Mouse (Mus musculus) limb, embryonic 14.5 days (tissue): Measurements from ENCODE around the gene Ubald2. TPM values are rescaled to one million over a fixed set of nuclear protein-coding genes. Genes with fewer than 3 reads are reported as not detected.

Experiments used
- ATAC-seq: fragments of 200-750 bp; cut with Nextera tagmentation; 2 replicates; pipeline ENCODE4 v1.8.0; 2017; ENCODE audit warnings: low read depth, moderate number of reproducible peaks, moderate TSS enrichment; ENCODE audit not compliant: low FRiP score
- DNase-seq: peaks from one replicate; pipeline ENCODE4 v3.0.0-alpha.2; 2015; ENCODE audit warnings: low spot score
- H3K27ac ChIP-seq: fragments of 300-500 bp; sonication (generic); replicated peaks from 2 replicates; pipeline ENCODE4 v1.5.1; 2014; ENCODE audit warnings: low read depth, mild to moderate bottlenecking, low read length, moderate library complexity, mixed read lengths
- H3K27me3 ChIP-seq: fragments of 300-500 bp; sonication (generic); 2 replicates; pipeline ENCODE4 v1.6.1; 2014; ENCODE audit warnings: low read length, mixed read lengths; ENCODE audit not compliant: control insufficient read depth, insufficient read depth
- H3K36me3 ChIP-seq: fragments of 300-500 bp; sonication (generic); 2 replicates; pipeline ENCODE4 v1.6.1; 2014; ENCODE audit warnings: mild to moderate bottlenecking, low read length, moderate library complexity, mixed read lengths; ENCODE audit not compliant: control insufficient read depth, insufficient read depth
- H3K4me1 ChIP-seq: fragments of 300-500 bp; sonication (generic); 2 replicates; pipeline ENCODE4 v1.6.1; 2014; ENCODE audit warnings: antibody characterized with exemption, low read length, mixed read lengths; ENCODE audit not compliant: control insufficient read depth, insufficient read depth
- H3K4me2 ChIP-seq: fragments of 300-500 bp; sonication (generic); replicated peaks from 2 replicates; pipeline ENCODE4 v1.6.1; 2014; ENCODE audit warnings: low read depth, mild to moderate bottlenecking, low read length, moderate library complexity; ENCODE audit not compliant: severe bottlenecking
- H3K4me3 ChIP-seq: fragments of 300-500 bp; sonication (generic); replicated peaks from 2 replicates; pipeline ENCODE4 v1.5.1; 2014; ENCODE audit warnings: low read length
- H3K9ac ChIP-seq: fragments of 300-500 bp; sonication (generic); 2 replicates; pipeline ENCODE4 v1.6.1; 2014; ENCODE audit warnings: mild to moderate bottlenecking, low read depth, low read length, moderate library complexity; ENCODE audit not compliant: severe bottlenecking
- H3K9me3 ChIP-seq: fragments of 300-500 bp; sonication (generic); 2 replicates; pipeline ENCODE4 v1.6.1; 2016; ENCODE audit warnings: low read length; ENCODE audit not compliant: control insufficient read depth
- POLR2A ChIP-seq: fragments of 200-500 bp; IDR thresholded peaks from 2 replicates; pipeline ENCODE4 v1.8.0; 2012; ENCODE audit warnings: inconsistent platforms, mild to moderate bottlenecking, moderate library complexity, borderline replicate concordance; ENCODE audit not compliant: insufficient read depth, insufficient read length; ENCODE audit errors: extremely low read depth
- WGBS: fragments of 180-500 bp; shearing (Covaris S2); extraction: QIAGEN DNeasy Blood & Tissue Kit; methylation state at CpG from one replicate; pipeline ENCODE4 v1.1.7; 2014; 5-methylcytosine and 5-hydroxymethylcytosine counted together
- polyA plus RNA-seq, 2 experiments: library from polyadenylated mRNA; depleted of rRNA in 1 of 2; stranded (reverse) in 1 of 2; unstranded in 1 of 2; fragments of >200 nt; fragmentation: Nextera tagmentation in 1 of 2; extraction: Ambion mirVana in 1 of 2; gene quantifications; 2 replicates each; pipeline versions ENCODE4 v1.2.1 to v1.2.3; 2012 to 2014

The Ubald2 gene
- polyA plus RNA-seq, 2 experiments = 46.2 to 131 TPM

DNA sequence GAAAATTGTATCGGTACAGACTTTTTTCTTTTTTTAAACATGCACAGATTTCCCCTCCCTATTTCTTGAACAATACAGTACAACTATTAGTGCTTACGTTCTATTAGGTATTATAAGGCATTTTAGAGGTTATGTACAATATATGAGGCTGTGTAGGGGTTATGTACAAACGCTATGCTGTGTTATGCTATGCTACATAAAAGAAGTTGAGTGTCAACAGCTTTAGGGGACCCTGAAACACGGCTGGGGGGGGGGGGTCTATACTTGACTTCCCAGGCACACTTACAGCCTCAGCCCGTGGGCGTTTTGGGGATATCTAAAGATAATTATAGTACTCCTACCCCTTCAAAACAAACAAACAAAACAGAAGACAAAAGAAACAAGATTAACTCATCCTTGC is 1.8 kb upstream of the Ubald2 start:
- peaks cover 19% of the 10 kb centered on the region for H3K36me3 ChIP-seq
- H3K9ac ChIP-seq = no peak overlapping the region
- DNase-seq (no peak), ATAC-seq (no peak)
- H3K4me2 ChIP-seq = no peak overlapping the region
- no peak for TF ChIP-seq POLR2A
- H3K27me3 ChIP-seq = no peaks in the 10 kb centered on the region
- H3K27ac ChIP-seq = no peak overlapping the region
- H3K4me1 ChIP-seq = peaks cover 18% of the 10 kb centered on the region
- H3K4me3 ChIP-seq = no peak overlapping the region
- 62% methylated on average over 6 of the region's 6 CpGs for WGBS
- H3K9me3 ChIP-seq = no peaks in the 10 kb centered on the region

DNA sequence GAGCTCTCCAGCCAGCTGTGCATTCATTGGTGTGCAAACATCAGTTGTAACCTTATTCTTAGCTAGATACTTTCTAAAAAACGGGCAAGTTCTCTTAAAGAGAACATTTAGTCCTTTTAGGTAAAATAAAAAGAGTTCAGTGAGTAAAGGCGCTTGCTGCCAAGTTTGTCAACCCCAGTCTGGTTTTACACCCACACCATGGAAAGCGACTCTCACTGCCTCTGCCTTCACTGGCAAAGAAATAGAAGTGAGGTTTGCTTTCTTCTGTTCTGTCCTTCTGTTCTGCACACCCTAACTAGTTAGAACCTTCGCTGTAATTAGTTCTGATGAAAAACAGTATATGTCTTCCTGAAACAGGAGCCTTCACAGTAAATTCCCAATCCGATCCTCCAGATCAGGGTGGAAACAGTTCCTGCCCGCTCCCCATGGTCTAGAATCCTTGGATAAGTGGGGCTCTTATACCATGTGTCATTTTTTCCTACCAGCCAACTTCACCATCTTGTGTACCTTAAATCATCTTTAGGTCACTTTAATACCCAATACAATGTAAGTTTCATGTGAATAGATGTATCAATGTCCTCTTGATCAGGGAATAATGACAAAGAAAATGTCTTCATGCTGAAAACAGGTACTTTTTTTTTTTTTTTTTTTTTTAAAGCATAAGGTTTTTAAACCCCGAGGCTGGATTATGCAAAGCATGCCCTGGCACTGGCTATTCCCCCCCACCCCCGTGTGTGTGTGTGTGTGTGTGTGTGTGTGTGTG is 1.1 kb upstream of the Ubald2 start:
- H3K27ac ChIP-seq = 0 out of 2 replicates have a peak overlapping the region, but pooled peaks have one; percentile 27
- no peak for DNase-seq
- no peak overlapping the region for H3K9ac ChIP-seq
- H3K4me3 ChIP-seq = no peak overlapping the region
- H3K9me3 ChIP-seq = no peaks in the 10 kb centered on the region
- H3K27me3 ChIP-seq = no peaks in the 10 kb centered on the region
- H3K4me1 ChIP-seq = peaks cover 18% of the 10 kb centered on the region
- H3K36me3 ChIP-seq = peaks cover 25% of the 10 kb centered on the region
- no peak for TF ChIP-seq POLR2A
- H3K4me2 ChIP-seq = peak overlapping the region; percentile 33; the same call in 1 of the 2 replicates
- 64% methylated on average over 8 of the region's 8 CpGs for WGBS
- ATAC-seq = no peak

DNA sequence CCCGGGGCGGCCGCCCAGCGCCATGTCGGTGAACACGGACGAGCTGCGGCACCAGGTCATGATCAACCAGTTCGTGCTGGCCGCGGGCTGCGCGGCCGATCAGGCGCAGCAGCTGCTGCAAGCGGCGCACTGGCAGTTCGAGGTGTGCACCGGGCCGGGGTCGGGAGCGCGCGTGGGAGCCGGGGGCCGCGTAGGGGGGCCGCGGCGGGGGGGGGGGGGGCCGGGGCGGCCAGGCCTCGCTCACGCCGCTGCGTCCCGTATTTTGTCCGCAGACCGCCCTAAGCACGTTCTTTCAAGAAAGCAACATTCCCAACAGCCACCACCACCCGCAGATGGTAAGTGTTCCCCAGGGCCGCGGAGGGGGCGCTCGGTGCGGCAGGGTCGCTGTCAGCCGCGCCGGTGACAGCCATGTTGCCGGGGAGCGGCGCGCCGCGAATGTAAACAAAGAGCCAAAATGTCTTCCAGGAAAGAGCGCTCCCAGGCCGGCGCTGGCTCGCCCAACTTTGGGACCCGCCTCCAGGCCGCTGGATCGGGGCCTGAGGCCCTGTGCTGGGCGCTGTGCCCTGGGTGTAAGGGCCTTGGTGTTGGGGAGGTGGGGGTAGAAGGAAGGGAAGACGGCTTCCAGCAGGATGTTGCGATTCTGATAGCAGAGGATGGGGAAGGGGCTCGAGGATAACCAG is 533 bp downstream of the Ubald2 start:
- peak overlapping the region; percentile 76 for H3K9ac ChIP-seq
- H3K4me3 ChIP-seq = peak overlapping the region; percentile 75
- H3K36me3 ChIP-seq = peaks cover 33% of the 10 kb centered on the region
- no peaks in the 10 kb centered on the region for H3K9me3 ChIP-seq
- WGBS = under 1% methylated on average over 30 of the region's 67 CpGs
- peaks cover 18% of the 10 kb centered on the region for H3K4me1 ChIP-seq
- DNase-seq = peak; percentile 53
- TF ChIP-seq POLR2A = no peak
- H3K27me3 ChIP-seq = no peaks in the 10 kb centered on the region
- peak overlapping the region; percentile 82 for H3K4me2 ChIP-seq
- ATAC-seq = peak; percentile 5; the same call in 1 of the 2 replicates
- peak overlapping the region; percentile 85 for H3K27ac ChIP-seq

DNA sequence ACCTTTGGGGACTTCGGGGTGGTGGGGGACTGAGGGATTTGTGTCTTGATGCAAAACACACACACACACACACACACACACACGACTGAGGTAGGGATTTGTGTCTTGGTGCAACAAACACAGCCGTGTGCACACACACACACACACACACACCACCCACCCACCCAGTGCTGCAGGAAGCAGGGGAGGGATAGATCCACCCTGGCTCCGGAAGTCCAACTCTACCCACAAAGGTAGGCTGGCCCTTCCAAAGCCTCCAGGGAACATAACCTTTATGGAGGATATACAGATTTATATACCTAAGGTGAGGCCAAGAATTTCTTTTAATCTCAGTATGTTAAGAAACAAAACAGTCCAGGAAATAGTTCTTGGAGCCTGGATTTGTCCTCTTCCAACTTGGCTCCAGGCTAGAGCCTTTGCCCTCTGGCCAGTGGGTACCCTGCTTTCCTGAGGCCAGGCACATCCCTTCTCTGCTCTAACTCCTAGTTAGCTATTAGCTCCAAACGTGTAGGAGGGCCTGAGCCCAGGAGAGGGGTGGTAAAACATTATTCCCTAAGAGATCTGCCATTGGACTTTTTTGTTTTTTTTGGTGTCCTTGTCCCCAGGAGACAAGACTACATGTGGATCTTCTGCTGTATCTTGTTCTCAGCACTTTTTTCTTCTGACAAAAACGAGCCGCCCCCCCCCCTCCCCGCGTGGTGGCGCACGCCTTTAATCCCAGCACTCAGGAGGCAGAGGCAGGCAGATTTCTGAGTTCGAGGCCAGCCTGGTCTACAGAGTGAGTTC is 1.3 kb downstream of the Ubald2 start:
- peak overlapping the region; percentile 76 for H3K9ac ChIP-seq
- 52% methylated on average over 12 of the region's 12 CpGs for WGBS
- ATAC-seq (no peak), DNase-seq (no peak)
- H3K27me3 ChIP-seq = no peaks in the 10 kb centered on the region
- peaks cover 18% of the 10 kb centered on the region for H3K4me1 ChIP-seq
- no peaks in the 10 kb centered on the region for H3K9me3 ChIP-seq
- peak overlapping the region; percentile 82 for H3K4me2 ChIP-seq
- no peak for TF ChIP-seq POLR2A
- H3K27ac ChIP-seq = peak overlapping the region; percentile 85
- peak overlapping the region; percentile 75 for H3K4me3 ChIP-seq
- H3K36me3 ChIP-seq = peaks cover 35% of the 10 kb centered on the region
